Mouse (Mus musculus) heart, adult 9 months (tissue): ENCODE results near the gene Prim2.
A peak's percentile ranks its signal among the peaks of the same experiment; 100 is the strongest.

ENCODE experiments used
- DNase-seq, 2 experiments: peaks; one replicate each; pipeline ENCODE4 v3.0.0; 2022; ENCODE audit warnings: low spot score in 2 of 2

The Prim2 gene

DNA sequence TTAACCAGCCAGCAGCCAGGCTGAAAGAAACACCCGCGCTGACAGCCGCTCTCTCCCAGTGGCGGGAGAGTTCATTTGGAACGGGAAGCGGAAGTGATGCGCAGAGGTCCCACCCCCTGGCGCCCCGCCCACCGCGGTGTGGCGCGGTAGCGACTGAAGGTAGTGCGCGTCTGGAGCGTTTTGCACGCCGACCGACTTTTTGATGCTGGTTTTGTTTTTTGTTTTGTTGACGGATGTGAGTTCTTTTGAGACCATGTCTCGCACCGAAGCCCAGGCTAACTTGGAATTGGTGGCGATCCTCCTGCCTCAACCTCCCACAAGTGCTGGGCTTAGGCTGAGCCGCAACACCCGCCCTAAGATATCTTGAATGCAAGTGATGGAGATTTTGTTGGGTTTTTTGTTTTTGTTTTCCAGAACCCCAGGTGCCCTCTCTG is at the start of gene Prim2:
Gene Prim2, minus strand, starts transcription at position 88 of the 434 bp plus-strand sequence.
- peak; percentile 78 to 84 for DNase-seq

DNA sequence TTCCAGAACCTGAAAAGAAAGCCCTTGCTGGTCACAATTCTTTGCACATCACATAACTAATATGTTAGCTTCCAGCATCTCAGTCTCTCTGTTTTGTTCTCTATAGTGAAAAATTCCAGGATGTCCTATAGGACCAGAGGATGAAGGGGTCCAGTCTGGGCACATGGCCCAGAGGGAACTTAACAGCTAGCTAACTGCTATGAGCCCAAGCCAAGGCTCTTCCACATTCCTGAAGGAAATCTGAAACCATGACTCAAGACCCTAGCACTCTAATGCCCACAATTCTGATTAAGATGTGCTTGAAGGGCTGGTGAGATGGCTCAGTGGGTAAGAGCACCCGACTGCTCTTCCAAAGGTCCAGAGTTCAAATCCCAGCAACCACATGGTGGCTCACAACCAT is 48.0 kb upstream of the Prim2 start:
- no peak for DNase-seq

DNA sequence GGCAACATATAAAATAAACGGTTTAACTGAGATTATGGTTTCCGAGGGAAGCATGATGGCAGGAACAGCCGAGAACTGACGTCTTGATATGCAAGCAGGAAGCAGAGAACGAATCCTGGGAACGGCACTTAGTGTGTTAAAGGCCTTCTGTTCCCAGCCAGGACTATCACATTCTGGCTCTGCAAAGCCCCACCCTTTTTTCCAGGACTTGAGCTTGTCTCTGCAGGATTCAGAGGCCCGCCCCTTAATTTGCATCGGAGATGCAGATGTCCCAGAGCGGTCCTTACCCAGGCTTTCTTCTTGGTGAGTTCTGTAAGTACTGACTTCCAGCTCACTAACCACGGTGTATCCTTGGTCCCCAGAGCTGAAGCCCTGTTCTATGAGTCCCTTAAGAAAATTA is 45.2 kb upstream of the Prim2 start:
- no peak for DNase-seq

DNA sequence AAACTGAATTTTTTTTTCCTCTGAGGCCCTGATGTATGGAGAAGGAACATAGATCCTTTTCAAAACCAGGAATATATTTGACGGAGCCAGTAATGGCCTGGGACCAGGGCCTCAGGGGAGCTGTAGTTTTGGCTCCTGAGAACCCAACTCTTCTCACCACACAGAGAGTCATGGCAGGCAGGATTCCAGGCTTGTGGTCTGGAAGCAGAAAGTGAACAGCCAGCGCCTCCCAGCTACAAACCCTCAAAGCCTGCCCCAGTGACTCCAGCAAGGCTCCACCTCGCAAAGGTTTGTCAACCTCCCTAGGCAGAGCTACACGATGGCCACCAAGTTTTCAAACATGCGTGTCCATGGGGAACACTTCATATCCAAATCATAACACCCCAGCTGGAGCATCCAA is 42.4 kb upstream of the Prim2 start:
- peak; percentile 6 to 15 for DNase-seq

DNA sequence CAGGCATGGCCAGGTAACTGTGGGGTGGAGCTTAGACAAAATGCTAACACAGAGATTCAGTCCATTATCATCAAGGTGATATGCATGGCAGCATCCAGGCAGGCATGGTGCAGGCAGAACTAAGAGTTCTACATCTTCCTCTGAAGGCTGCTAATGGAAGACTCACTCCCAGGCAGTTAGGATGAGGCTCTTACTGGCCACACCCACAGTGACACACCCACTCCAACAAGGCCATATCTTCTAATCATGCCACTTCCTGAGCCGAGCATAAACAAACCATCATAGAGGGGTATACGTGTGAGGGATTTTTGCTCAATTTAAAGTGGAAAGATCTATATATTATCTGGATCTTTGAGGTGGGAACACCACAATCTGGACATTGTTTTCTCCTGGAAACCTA is 40.0 kb upstream of the Prim2 start:
- no peak for DNase-seq

DNA sequence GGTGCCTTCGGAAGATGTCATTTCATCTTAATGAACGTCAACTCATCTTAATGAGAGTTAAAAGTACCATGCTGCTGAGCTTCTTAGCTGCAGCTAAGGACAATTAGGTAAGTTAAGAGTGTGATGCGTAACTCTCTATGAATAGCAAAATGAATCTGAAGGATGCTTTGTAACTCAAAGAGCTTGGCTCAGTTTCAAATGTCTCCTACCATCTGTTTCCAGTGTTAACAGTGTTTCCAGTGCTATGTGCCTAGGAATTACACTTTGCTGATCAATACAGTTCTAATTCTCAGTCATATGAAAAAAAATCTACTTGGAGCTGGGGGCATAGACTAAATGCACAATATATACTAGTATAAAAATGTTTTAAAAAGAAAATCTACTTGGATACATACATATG is 31.6 kb upstream of the Prim2 start:
- no peak for DNase-seq

DNA sequence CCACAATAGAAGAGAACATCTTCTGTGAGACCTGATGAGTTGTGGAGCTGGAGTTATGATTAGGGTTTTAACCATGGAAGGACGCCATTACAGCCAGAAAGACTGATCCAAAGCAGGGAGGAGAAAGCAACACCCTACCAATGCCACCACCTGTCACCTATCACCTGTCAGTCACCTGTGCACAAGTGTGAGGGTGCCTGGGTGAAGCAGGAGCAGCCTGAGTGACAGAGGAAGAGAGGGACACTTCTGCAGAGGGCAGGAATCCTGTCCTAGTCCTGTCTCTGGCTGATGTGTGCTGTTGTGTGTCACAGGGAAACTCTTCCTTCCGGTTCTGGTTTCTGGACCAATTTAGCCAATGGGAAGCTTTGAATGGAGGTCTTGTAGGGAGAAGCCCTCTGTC is 26.4 kb upstream of the Prim2 start:
- DNase-seq: no peak

DNA sequence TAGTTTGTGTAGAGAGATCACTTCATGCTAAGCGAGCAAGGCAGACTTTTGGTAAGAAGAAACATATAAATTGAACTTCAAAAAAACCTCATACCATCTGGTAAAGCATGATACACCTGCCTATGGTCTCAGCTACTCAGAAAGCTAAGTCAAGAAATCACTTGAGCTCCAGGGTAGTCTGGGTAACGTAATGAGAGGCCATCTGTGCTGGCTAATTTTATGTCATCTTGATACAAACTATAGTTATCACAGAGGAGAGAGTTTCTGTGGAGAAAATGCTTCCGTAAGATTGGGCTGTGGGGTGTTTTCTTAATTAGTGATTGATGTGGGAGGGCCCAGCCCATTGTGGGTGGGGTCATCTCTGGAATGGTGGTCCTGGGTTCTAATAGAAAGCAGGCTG is 24.3 kb upstream of the Prim2 start:
- DNase-seq: no peak

DNA sequence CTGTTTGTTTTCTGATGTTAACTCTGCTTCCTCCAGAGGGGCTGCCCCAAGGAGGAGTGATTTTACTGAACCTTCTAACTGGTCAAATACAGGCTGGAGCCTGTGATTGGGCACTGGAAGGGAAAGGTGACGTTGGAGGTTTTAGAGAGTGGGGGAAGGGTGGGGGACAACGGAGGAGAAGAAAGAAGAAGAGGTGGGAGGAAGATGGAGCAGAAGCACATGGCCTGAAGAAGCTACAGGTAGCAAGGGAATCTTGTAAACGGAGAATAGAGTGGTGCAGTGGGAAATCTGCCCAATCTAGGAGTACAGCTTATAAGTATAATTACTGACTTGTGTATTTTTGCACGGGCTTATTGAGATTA is 20.5 kb upstream of the Prim2 start:
- DNase-seq: no peak

DNA sequence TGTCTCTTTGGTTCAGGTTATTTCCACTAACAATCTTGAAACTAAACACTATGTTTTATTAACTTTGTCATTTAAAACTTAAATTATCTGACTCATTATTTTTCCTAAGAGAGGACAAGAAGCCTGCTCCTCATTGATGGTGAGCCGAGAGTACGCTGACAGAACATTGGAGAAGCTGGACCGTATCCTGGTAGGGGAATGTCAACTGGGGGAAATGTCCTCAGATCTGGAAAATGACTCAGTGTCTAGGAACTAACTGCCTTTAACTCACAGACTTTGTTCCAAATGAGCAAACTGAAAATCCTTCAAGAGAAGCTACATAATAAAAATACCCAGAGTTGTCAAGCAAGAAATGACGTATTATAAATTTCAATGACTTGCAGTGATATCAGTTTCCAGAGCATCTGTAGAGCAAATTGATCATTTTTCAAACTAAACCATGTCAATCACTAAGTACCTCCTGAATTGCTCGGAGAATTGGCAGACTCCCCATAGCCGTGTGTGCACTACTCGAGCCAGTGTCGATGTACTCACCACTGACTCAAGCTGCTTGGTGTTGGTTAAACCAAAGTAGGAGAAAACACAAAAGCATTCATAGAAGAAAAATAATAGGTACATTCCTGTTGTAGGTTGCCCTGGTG is 20.0 kb upstream of the Prim2 start:
- peak; percentile 13 to 15 for DNase-seq

DNA sequence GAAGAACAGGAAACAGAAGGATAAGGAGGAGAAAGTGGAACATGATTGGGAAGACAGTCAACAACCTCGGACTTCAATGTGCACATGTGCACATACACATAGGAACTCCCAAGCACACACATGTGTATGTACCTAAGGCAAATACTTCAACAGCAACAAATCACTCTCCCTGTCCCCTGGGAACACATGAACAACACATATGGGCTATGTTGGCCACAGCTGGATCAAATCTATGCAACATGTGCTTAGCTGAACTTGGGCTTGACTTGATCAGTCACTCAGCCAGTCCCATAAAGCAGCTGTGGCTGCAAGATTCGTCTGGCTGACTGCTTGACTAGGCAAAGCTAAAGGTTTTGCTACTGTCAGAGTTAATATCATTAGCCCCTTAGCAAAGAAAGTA is 19.2 kb upstream of the Prim2 start:
- DNase-seq: no peak

DNA sequence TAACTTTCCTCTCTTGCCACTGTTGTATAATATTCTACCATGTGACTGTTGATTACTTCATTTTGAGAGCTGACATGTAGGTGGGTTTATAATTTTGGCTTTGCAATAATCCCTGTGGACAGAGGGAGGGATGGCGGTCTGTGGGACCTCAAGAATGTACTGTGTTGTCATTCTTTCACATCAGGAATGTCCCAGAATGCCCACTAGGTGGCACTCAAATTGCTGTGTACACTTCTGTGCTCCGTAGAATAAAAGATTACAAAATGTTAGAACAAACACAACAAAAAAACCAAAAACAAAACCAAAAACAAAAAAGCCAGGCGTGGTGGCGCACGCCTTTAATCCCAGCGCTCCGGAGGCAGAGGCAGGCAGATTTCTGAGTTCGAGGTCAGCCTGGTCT is 14.9 kb upstream of the Prim2 start:
- DNase-seq: no peak

DNA sequence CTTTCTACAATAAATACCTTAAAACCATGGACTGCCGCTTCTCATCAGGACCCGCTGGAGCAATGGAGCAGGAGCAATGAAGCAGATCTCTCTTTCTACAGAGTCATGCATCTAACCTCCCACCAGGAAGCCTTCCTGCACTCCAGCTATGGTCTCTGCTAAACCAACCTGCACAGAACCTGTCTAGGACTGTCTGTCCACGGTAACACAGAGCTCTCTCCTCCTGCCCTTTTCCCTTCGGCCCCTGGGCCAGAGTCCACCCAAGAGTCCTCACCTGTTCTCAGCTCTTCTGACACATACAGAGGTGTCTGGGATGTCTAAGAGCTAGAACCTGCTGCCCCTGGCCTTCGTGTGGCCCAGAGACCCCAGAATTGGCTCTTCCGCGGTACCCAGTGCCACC is 11.3 kb upstream of the Prim2 start:
- DNase-seq: no peak

DNA sequence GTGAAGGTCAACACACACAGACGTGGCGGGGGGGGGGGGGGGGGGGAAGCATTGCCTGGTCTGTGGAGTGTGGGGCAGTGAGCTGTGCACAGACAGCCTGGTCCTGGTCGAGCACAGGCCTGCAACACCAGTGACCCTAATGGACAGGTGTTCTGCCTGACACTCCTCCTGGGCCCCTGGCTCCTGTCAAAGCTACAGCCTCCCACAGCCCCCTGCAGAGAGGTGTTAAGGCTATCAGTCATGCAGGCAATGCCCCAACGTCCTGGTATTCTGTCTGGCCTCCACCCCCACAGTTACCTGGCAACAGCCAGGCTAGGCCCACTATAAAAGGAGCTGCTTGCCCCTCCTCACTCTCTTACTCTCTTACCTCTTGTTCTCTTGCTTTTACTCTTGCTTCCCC is 10.8 kb upstream of the Prim2 start:
- no peak for DNase-seq

DNA sequence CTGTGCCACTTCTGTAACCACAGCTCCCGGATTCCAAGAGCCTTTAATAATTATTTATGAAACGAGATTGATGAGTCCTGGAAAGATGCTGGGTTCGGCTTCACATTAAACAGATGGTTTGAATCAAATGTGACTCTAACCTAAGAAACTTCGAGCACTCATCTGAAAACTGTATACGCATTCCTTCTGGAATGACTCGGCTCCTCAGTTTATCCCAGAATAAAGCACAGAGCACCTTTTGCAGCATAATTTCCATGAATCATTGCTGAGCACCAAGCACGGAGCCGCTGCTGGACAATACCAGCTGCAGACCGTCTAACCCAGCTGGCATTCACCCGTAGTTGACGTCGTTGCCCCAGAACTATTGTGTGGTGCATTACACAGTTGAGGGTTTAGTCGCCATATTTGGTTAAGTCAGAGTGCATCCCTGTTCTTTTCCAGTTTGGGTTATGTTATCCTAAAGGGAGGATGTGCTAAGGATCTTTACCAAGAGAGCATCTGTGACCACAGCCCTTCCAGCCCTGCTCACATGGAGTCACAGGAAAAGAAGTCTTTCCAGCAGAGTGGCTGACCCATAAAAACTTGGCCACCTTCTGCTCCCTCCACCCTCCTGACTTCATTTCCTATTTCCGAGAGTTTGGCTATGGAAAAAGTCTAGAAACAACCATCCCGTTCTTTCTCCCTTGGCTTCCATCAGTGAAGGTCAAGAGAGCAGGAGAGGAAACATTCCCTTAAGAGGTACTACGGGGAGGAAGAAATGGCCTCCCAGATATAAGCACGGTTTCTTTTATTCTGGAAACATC is 3.8 kb upstream of the Prim2 start:
- peak; percentile 61 to 65 for DNase-seq

DNA sequence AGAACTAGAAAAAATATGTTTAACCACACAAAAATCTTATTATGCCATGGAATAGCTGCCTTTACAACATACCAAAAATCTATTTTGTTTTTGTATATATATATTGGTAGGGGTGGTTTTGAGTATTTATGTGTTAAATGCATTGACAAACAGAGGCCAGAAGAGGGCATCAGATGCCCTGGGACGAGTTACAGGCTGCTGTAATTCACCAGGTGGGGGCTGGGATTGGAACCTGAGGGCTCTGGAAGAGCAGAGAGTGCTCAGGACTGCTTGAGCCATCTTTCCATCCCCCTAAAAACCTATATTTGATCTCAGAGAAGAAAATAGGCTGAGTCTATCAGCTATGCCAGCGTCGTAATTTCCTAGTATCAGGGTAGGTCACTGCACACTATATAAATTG is 2.9 kb upstream of the Prim2 start:
- DNase-seq: no peak

DNA sequence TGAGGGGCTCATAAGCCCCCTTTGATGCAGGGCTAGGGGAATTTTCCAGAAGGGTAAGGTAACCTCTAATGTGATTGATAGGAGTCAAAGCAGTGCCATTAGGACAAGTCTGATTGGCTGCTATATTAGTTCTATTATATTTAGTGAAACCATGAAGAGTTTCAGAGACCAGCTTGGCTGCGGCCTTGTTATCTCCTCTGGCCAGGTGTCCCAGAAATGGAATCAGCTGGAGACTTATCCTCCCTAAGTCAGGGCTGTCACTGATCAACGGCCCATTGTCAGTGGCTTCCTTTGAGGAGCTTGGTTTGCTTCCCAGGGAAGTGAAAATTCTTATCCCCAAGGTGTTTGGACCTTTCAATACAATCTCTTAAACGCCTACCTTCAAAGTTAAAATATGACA is 2.5 kb upstream of the Prim2 start:
- DNase-seq: no peak

DNA sequence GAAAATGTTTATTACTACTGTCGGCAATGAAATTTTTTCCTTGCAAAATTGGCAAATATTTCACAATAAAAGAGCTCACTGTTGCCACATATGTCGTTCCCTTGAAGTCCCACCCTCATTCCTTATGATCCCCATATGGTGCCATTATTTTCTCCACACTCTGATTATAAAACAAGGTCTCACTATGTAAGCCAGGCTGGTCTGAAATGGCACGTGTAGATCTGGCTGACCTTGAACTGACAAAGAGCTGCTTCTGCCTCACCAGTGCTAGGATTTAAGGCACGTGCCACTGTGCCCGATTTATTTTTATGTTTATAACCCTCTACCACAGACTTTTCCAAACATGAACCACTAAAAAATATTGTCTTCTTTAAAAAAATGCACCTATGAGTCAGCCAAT is 1.8 kb upstream of the Prim2 start:
- no peak for DNase-seq

DNA sequence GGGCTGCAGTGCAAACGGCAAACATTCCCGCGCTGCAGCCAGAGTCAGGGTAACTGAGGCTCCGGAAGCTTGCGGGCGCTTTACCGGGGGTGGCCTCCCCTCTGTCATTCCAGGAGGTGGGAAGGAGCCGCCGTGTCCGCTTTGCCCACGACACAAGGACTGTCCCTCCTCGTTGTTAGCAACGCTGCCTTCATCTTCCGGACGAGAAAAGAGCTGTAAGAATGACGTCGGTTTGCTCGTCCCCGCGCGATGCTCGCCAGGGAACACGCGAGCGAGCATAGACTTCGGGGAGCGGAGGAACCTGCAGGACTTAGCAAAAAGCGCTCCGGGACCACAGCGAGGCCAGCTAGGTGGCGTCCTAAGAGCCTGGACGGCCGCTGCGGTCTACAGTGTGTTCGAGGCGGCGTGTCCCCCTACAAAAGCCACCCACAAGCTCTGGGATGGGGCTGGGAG is 595 bp upstream of the Prim2 start:
- DNase-seq: peak; percentile 40 to 44

DNA sequence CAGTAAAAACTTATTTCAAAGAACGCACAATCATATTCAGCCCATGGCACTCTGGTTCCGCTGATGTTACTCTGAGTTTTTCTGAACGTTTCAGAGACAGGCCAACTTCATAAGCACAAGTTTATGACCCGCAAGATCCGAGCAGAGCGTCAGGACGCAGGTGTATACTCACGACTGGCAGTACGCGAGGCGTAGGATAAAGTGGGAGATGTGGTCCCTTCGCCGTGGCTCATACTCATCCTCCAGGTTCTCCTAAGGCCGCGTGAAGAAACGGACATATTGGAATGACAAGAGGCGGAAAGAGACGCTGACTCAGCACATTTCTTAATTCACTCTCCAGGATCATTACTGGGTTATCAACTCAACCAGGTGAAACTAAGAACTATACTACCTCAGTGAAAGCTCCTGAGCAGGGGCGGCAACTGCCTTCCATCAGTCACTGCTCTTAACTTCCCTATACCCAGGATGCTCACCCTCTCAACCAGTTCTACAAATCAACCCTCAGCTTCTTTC is 5.9 kb downstream of the Prim2 start:
- no peak for DNase-seq

DNA sequence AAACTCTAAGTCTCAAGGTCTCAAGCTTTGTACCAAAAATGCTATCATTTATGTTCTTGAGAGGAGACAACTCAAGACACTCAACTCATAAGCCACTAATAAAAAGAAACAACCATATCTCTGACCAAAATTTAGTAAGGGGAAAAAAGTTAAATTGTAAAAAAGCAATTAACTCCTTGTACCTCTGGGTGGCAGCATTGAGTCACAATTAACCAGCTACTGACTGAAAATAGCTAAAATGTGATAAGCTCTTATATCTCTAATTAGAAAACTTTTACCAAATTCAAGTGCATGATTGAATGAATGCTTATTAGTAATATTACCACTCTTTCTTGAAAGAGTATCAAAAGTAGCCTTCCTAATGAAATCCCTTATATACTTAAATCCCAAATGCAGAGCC is 6.4 kb downstream of the Prim2 start:
- no peak for DNase-seq

DNA sequence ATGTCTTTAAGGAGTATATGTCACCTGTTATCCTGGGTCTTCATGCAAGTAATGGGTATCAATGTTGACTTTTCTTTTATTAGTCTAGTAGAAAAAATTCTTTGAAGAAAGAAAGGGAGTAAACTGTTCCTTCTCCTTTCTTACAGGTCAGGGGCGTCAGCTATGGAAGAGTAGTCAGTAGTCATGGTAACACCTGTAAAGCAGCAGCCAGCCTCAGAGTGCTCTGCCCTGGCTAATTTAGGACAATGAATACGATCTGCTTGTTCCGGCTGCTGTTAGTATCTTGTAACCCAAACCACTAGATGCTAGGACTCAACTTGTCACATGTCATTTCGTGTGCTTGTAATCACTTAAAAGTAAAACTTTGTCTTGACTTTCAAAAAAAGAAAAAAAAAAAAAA is 11.3 kb downstream of the Prim2 start:
- no peak for DNase-seq

DNA sequence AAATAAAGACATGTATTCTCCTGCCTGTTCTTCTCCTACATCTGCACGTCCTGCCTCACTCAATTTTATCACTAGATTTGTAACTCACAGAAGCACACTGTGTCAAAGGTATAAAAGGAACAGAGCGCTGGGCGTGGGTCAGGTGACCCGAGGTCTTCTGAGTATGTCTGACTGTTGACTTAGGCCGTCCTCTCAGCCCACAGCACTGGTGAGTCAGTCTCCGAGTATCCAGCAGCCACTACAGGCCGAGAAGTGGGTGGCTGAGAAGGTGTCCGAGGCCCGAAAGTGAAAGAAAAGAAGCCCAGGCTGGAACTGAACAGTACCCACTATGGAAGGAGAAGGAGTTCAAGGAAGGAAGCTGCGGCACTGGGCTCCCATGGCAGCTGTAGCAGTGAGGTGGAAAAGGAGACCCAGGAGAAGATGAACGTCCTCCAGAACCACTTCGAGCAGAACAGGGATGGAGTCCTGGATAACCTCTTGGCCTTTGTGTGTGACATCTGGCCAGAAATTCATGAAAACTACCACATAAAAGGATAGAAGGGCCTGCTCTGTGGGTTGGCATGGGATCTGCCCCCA is 11.9 kb downstream of the Prim2 start:
- DNase-seq: no peak
